ENCODE assay signal across 20 mouse cellular contexts in genomic region chr11:89067301-89067822, GRCm38 (mm10). TPM values are rescaled to one million over a fixed set of nuclear protein-coding genes. Genes with fewer than 3 reads are reported as not detected.
DNase-seq lines count a peak whose midpoint lies in the region; TF ChIP-seq lines count a peak whose summit lies in the region.
"Had no signal": no experiment of that assay in that cellular context is flagged by ENCODE, and none has a peak within 500 bp of the region (broad histone marks: within the 10 kb centered on the region; RNA-seq: fewer than 3 reads in every experiment).

No protein-coding gene starts in this region.

- no peaks in the 10 kb centered on the region for H3K9me3 ChIP-seq in ES-Bruce4 (replicated peaks; ENCODE audit: control insufficient read depth, insufficient read depth, low read length, poor library complexity, severe bottlenecking)
- H3K9me3 ChIP-seq in embryonic facial prominence, embryonic 10.5 days: no peaks in the 10 kb centered on the region
- H3K9me3 ChIP-seq: heart, embryonic 13.5 days had no signal

- no peak overlapping the region for H3K9ac ChIP-seq in ES-Bruce4 (ENCODE audit: low read depth, poor library complexity, severe bottlenecking)
- H3K9ac ChIP-seq: heart, embryonic 13.5 days; liver, postnatal 0 days had no signal

- no peak overlapping the region for H3K4me3 ChIP-seq in kidney, adult 2 months (ENCODE audit: insufficient read depth, low read depth, low read length)
- no peak overlapping the region for H3K4me3 ChIP-seq in ES-Bruce4 (ENCODE audit: low read depth, low read length)
- H3K4me3 ChIP-seq in embryonic facial prominence, embryonic 10.5 days: no peak overlapping the region
- H3K4me3 ChIP-seq: erythroblast, embryonic 14.5 days; heart, embryonic 13.5 days had no signal

- H3K27ac ChIP-seq in kidney, adult 2 months (ENCODE audit: insufficient read depth, low read depth, low read length): no peak overlapping the region; the same call in 1 of the 2 replicates
- peak overlapping the region; percentile 71 for H3K27ac ChIP-seq in ES-Bruce4 (ENCODE audit: insufficient read depth, low read length)
- H3K27ac ChIP-seq in embryonic facial prominence, embryonic 10.5 days (replicated peaks): 0 out of 2 replicates have a peak overlapping the region, but pooled peaks have one; percentile 16
- H3K27ac ChIP-seq: heart, embryonic 13.5 days had no signal

- no peaks in the 10 kb centered on the region for H3K36me3 ChIP-seq in kidney, adult 2 months (ENCODE audit: control insufficient read depth, insufficient read depth, low read length)
- no peaks in the 10 kb centered on the region for H3K36me3 ChIP-seq in ES-Bruce4 (ENCODE audit: control insufficient read depth, insufficient read depth, low read length, poor library complexity, severe bottlenecking)
- no peaks in the 10 kb centered on the region for H3K36me3 ChIP-seq in embryonic facial prominence, embryonic 10.5 days (replicated peaks)
- H3K36me3 ChIP-seq: heart, embryonic 13.5 days had no signal

- TF ChIP-seq CTCF in kidney, adult 2 months (conservative IDR thresholded peaks at IDR 0.05; ENCODE audit: insufficient read depth, insufficient read length, low read depth, low read length): no peak
- no peak for TF ChIP-seq CTCF in ES-Bruce4 (IDR thresholded peaks at IDR 0.05; ENCODE audit: low read depth, low read length)

- intact Hi-C loops in left cerebral cortex, postnatal 14 days (cut with DNase I): no loop called here

- WGBS in kidney, adult 2 months: 75% methylated on average over 6 of the region's 6 CpGs
- 69% methylated on average over 6 of the region's 6 CpGs for WGBS in embryonic facial prominence, embryonic 10.5 days

- no peak for TF ChIP-seq POLR2A in kidney, adult 2 months (IDR thresholded peaks at IDR 0.05; ENCODE audit: low read depth, low read length)
- TF ChIP-seq POLR2A in ES-Bruce4 (IDR thresholded peaks at IDR 0.05; ENCODE audit: insufficient read depth, low read length): no peak

- peak; percentile 95 for TF ChIP-seq EP300 in ES-Bruce4 (IDR thresholded peaks at IDR 0.05; ENCODE audit: insufficient read depth, low read depth, low read length)

- H3K27me3 ChIP-seq in kidney, adult 2 months (replicated peaks; ENCODE audit: control insufficient read depth, insufficient read depth, low read length): no peaks in the 10 kb centered on the region
- no peaks in the 10 kb centered on the region for H3K27me3 ChIP-seq in ES-Bruce4 (ENCODE audit: control insufficient read depth, insufficient read depth, low read length, poor library complexity, severe bottlenecking)
- H3K27me3 ChIP-seq in embryonic facial prominence, embryonic 10.5 days (replicated peaks; ENCODE audit: low read depth, poor library complexity, severe bottlenecking): no peaks in the 10 kb centered on the region
- H3K27me3 ChIP-seq: heart, embryonic 13.5 days; Patski had no signal

- H3K4me1 ChIP-seq in kidney, adult 2 months (ENCODE audit: control insufficient read depth, insufficient read depth, low read length): no peaks in the 10 kb centered on the region
- H3K4me1 ChIP-seq in ES-Bruce4 (ENCODE audit: control insufficient read depth, insufficient read depth, low read length): peaks cover 8% of the 10 kb centered on the region
- H3K4me1 ChIP-seq in embryonic facial prominence, embryonic 10.5 days: peaks cover 10% of the 10 kb centered on the region

- DNase-seq in kidney, adult 2 months: peak; percentile 44
- no peak for DNase-seq in kidney, adult 18-20 months
- no peak for DNase-seq in embryonic facial prominence, embryonic 10.5 days (ENCODE audit: low spot score)
- DNase-seq in lung, postnatal 4 days: peak; percentile 18 to 39
- no peak for DNase-seq in left cerebral cortex, postnatal 14 days (ENCODE audit: low spot score in 2 of 2)
- no peak for DNase-seq in layer of hippocampus, postnatal 25 days (ENCODE audit: extremely low spot score in 1 of 2, low spot score in 1 of 2)
- no peak for DNase-seq in layer of hippocampus, postnatal 14 days (ENCODE audit: low spot score in 2 of 2)
- DNase-seq: adrenal gland, postnatal 10 days; kidney, adult 9 months; layer of hippocampus, adult 9-11 months; liver, postnatal 0 days; midbrain, embryonic 14.5 days had no signal

RNA-seq across cellular contexts. Expression of gene Dgke, which starts 0.7 kb away (rescaled TPM):
- polyA plus RNA-seq in kidney, adult 2 months (2012; rRNA removed): 2.4 and 2.8 TPM in 2 replicates
- polyA plus RNA-seq in ES-Bruce4 (2011; ENCODE audit: insufficient read depth, insufficient read length, low read depth, missing spikeins): 11.3 and 12.8 TPM in 2 replicates
- polyA plus RNA-seq in embryonic facial prominence, embryonic 10.5 days (2016; fragmentation: Nextera tagmentation; extraction: Ambion mirVana): 4.5 and 4.7 TPM in 2 replicates
- total RNA-seq in left cerebral cortex, postnatal 14 days (2021): 10 to 100 TPM; 44.9 to 47.8 TPM
- 10 to 100 TPM; 41.6 to 42.8 TPM for total RNA-seq in layer of hippocampus, postnatal 25 days (2021)
- total RNA-seq in layer of hippocampus, postnatal 14 days (2021): 10 to 100 TPM; 36.7 to 39.5 TPM
- polyA plus RNA-seq: erythroblast, embryonic 14.5 days had no signal

RNA-seq across cellular contexts. Expression of gene Gm525, which starts 6.3 kb away (rescaled TPM):
- 0.69 and 1.6 TPM in 2 replicates for polyA plus RNA-seq in kidney, adult 2 months (2012; rRNA removed)
- not detected in 2 replicates for polyA plus RNA-seq in ES-Bruce4 (2011; ENCODE audit: insufficient read depth, insufficient read length, low read depth, missing spikeins)
- polyA plus RNA-seq in embryonic facial prominence, embryonic 10.5 days (2016; fragmentation: Nextera tagmentation; extraction: Ambion mirVana): not detected in 2 replicates
- total RNA-seq in left cerebral cortex, postnatal 14 days (2021): not detected
- not detected for total RNA-seq in layer of hippocampus, postnatal 25 days (2021)
- not detected for total RNA-seq in layer of hippocampus, postnatal 14 days (2021)
- total RNA-seq: adrenal gland, postnatal 10 days had no signal
- polyA plus RNA-seq: erythroblast, embryonic 14.5 days; heart, embryonic 13.5 days; hindbrain, embryonic 16.5 days; limb, embryonic 11.5 days; midbrain, embryonic 14.5 days; neural tube, embryonic 11.5 days; Patski; spleen, adult 2 months had no signal

Comparison
In these comparisons a context has a peak if more than half of its experiments do, and no peak if none do; other contexts are left out.
1. DNase-seq: peak in kidney, adult 2 months (single experiment) and lung, postnatal 4 days (2 of 2); none in kidney, adult 18-20 months (single experiment), embryonic facial prominence, embryonic 10.5 days (single experiment), left cerebral cortex, postnatal 14 days (0 of 2), layer of hippocampus, postnatal 25 days (0 of 2) and layer of hippocampus, postnatal 14 days (0 of 2).